Mouse (Mus musculus) monocyte, adult 59 days (primary cell): ENCODE data around the gene Tbc1d24. TPM values are rescaled to one million over a fixed set of nuclear protein-coding genes. Genes with fewer than 3 reads are reported as not detected.

ENCODE experiments used
- total RNA-seq, 2 experiments: library from RNA; stranded (reverse); gene quantifications; one replicate each; pipeline ENCODE4 v1.2.4; 2023

Tbc1d24 gene
- 1 to 10 TPM; 5.5 to 6.0 TPM for total RNA-seq

DNA sequence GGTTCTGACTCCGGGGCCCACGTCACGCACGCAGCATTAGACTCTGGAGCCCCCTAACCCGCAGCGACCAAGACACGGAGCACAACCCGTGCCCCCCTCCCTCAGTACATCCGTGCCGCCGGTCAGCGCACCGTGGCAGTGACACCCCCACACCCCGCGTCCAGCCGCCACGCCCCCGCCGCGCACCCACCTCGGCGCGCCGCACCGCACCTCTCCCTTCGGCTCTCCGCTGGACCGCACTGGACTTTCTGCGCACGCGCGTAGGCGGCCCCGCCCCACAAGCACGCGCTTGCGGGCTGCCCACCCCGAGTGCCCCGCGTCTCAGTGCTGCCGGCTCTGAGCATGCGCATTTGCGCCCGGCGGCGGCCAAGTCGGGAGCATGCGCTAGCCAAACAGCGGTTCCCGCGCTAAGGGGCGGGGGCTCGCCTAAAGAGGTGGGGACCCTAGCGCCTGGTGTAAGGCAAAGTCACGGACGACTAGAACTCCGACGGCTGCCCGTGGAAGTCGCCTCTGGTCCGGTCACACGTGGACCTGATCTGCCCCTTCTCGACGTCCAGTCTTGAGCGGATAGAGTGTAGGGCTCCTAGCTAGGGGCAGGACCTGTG is at the start of gene Tbc1d24:
TSS of gene Tbc1d24 (minus strand) at position 279 of the 605 bp plus-strand sequence.

GRCm38 (mm10) chr17:24251320-24252069 is 46.1 kb upstream of the Tbc1d24 start, which contains the start of gene Ccnf:
Ccnf (minus strand) TSS chr17:24251484.

DNA sequence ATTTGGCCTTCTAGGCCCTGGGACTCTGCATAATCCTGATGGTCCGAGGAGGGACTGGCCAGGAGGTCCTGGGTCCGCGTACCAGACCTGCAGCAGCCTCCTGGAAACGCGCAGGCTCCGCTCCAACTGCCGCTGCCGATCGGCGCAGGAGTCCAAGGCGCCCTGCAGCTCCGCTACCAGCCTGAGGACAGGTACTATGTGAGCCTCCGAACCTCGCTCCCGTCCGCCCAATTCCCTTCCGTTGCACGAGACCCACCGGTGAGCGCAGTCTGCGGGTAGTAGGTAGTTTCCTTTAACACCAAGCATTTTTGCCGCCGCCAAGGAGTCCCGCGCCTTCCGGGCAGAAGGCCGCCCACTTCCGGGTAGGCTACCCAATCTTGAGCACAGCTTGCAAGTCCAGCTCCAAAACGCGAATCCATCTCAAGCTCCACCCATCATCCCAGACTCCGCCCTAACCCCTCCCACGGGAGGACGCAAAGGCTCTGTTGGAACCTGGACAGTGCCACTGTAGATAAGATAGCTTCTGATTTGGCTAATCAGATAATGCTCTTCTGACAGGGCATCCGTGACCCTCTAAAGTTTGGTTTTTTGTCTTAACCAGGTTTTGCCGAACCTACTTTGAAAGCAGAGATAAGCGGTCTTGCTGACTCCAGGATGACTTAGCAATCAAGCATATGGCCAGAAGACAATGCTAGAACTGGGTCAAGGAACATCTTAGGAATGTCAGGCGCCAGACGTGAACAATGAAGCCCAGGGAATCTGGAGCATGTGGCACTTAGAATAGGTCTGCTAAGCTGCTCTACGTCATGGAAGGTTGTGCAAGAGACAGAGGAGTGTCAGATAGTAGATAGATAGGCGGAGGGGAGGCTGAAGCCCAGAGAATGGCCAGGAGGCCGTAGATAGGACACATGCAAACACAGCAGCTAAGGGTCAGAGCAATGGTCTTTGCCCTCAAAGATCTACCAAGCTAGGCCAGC is 15.4 kb upstream of the Tbc1d24 start, which contains the start of gene Tedc2:
TSS of gene Tedc2 (minus strand) at position 417 of the 977 bp plus-strand sequence.

GRCm38 (mm10) chr17:24209043-24209915 is 3.9 kb upstream of the Tbc1d24 start, which contains the start of gene Ntn3:
Ntn3 (minus strand) TSS chr17:24209531.

GRCm38 (mm10) chr17:24169317-24170065 is 35.9 kb downstream of the Tbc1d24 start, which contains the start of gene Atp6v0c:
Atp6v0c (minus strand) TSS chr17:24169702.

GRCm38 (mm10) chr17:24163176-24163962 is 42.0 kb downstream of the Tbc1d24 start, which contains the start of gene Amdhd2:
Amdhd2 (minus strand) TSS chr17:24163766.

DNA sequence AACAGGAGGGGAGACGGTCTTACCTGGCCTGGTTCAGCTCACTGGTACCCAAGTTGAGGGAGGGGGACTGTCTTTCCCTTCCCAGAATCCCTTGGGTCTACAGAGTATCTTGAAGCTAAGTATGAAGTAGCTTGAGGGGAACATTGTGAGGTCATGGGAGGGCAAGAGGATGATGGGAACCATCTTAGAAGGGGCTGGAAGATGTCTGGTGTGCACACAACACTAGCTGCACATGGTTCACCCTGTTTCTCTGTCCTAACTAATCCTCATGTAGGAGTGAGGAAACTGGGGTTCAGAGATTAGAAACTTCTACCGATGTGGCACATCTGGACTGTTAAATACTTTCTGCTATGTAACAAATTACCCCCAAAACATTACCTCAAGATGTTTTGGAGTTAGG is 54.5 kb downstream of the Tbc1d24 start, which contains the start of gene Pdpk1:
TSS of gene Pdpk1 (minus strand) at position 101 of the 400 bp plus-strand sequence.

Other genes with a start within 250 kb of the Tbc1d24 start
- 1 to 10 TPM; 3.1 to 3.4 TPM for gene Prss30, start 225.0 kb downstream of the Tbc1d24 start, total RNA-seq
- not detected for gene Prss22, start 207.5 kb downstream of the Tbc1d24 start, total RNA-seq
- not detected for gene Prss27, start 167.4 kb downstream of the Tbc1d24 start, total RNA-seq
- 10 to 100 TPM; 16.8 to 19.2 TPM for gene Kctd5, start 132.1 kb downstream of the Tbc1d24 start, total RNA-seq
- gene Pdpk1, start 54.6 kb downstream of the Tbc1d24 start, total RNA-seq = 10 to 100 TPM; 44.5 to 51.8 TPM
- gene Amdhd2, start 41.8 kb downstream of the Tbc1d24 start, total RNA-seq = 10 to 100 TPM; 62.8 to 72.6 TPM
- gene Atp6v0c, start 35.9 kb downstream of the Tbc1d24 start, total RNA-seq = 100 to 1,000 TPM; 462 to 465 TPM
- under 1 TPM; 0.43 to 0.50 TPM for gene Ntn3, start 4.0 kb upstream of the Tbc1d24 start, total RNA-seq
- 1 to 10 TPM; 4.1 to 6.2 TPM for gene Tedc2, start 15.3 kb upstream of the Tbc1d24 start, total RNA-seq
- gene Ccnf, start 45.9 kb upstream of the Tbc1d24 start, total RNA-seq = 10 to 100 TPM; 15.7 to 16.9 TPM
- under 1 TPM; 0.26 to 0.27 TPM for gene Abca17, start 145.5 kb upstream of the Tbc1d24 start, total RNA-seq
- gene Abca3, start 146.4 kb upstream of the Tbc1d24 start, total RNA-seq = 10 to 100 TPM; 75.4 to 76.2 TPM
- 10 to 100 TPM; 82.6 to 84.4 TPM for gene Rnps1, start 209.0 kb upstream of the Tbc1d24 start, total RNA-seq
- gene Eci1, start 221.1 kb upstream of the Tbc1d24 start, total RNA-seq = 10 to 100 TPM; 20.9 to 22.4 TPM
- 1 to 10 TPM; 2.4 to 3.3 TPM for gene Dnase1l2, start 237.5 kb upstream of the Tbc1d24 start, total RNA-seq